Mouse (Mus musculus): ENCODE measurements at regions not wholly inside any gene's neighbourhood (a gene's known extent, or its start where the extent isn't known, plus 50 kb on each side); places are given as distances from the start of the nearest gene placed in this dataset.

DNA sequence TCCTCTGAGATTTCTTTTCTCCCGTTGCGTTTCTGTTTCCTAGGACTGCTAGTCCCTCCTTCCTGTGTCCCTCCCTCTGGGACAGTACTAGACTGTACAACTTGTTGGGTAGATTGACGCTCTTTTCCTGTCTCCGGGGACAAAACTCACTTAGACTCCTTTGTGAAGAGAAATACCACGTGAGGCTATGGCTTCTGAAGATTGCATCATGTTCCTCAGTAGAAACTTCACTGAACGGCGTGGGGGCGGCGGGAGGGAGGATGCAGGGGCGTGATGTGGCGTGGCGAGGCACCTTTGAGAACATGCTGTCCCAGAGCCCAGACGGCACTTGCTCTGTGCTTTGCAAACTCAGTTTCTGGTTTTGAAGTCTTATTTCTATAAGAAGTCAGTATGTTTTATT lies 78.5 kb downstream of the Spata18 start:
- Histone ChIP-seq H3K4me3 (ENCODE audit: insufficient read depth, low read length) (no peak overlapping the region), H3K27ac (ENCODE audit: insufficient read depth, low read length) (no peak overlapping the region), H3K4me1 (ENCODE audit: control insufficient read depth, insufficient read depth, low read length) (no peaks in the 10 kb centered on the region)
- TF ChIP-seq CTCF (IDR thresholded peaks at IDR 0.05; ENCODE audit: extremely low read depth, insufficient read depth, low read length) (no peak), POLR2A (IDR thresholded peaks at IDR 0.05; ENCODE audit: extremely low read depth, insufficient read depth, low read length) (no peak)

DNA sequence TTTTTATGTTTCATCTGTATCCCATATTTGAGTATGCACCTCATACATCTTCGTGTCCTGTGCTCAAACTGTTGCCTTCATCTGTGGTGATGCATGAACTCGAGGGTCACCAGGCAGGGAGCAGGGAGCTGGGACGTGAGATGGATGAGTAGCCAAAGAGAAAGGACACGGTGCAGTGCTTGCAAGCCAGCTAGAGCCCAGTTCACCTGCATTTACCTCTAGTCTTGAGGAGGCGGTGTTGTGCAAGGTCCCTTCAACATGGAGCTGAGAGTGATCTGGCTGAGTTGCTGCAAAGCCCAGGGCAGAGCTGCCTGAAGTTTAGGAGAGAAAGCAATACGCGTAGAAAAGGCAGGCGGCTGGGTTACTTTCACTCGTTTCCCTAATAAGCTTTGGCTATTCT lies 80.2 kb downstream of the Spata18 start:
- Histone ChIP-seq H3K27ac (ENCODE audit: insufficient read depth, low read length) (no peak overlapping the region), H3K4me1 (ENCODE audit: control insufficient read depth, insufficient read depth, low read length) (no peaks in the 10 kb centered on the region), H3K4me3 (ENCODE audit: insufficient read depth, low read length) (no peak overlapping the region)
- TF ChIP-seq POLR2A (IDR thresholded peaks at IDR 0.05; ENCODE audit: extremely low read depth, insufficient read depth, low read length) (no peak), CTCF (IDR thresholded peaks at IDR 0.05; ENCODE audit: extremely low read depth, insufficient read depth, low read length) (no peak)

- H3K27ac ChIP-seq (ENCODE audit: insufficient read depth, low read length) = no peak overlapping the region
- no peaks in the 10 kb centered on the region for H3K4me1 ChIP-seq (ENCODE audit: control insufficient read depth, insufficient read depth, low read length)
- no peak for TF ChIP-seq POLR2A (IDR thresholded peaks at IDR 0.05; ENCODE audit: extremely low read depth, insufficient read depth, low read length)
- H3K4me3 ChIP-seq (ENCODE audit: insufficient read depth, low read length) = no peak overlapping the region
These were observed 80.9 kb downstream of the Spata18 start for GRCm38 (mm10) chr5:73731991-73732565.

DNA sequence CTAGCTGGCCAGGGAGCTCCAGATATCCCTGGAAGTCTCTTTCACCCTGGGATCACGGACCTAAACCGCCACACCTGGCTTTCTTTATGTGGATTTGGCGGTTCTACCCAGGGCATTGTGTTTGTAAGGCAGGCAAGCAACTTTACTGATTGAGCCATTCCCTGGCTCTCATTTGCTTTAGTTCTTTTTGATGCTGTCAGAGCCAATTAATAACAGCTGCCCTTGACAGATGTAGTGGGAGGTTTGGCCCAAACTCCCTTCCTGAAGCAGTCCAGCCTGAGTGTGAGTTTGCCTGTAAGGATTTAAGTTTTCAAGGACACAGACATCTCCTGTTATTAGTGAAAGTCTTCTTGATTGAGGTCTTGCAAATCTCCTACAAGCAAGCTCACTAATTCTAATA lies 89.6 kb downstream of the Spata18 start:
- TF ChIP-seq POLR2A (IDR thresholded peaks at IDR 0.05; ENCODE audit: extremely low read depth, insufficient read depth, low read length) (no peak), CTCF (IDR thresholded peaks at IDR 0.05; ENCODE audit: extremely low read depth, insufficient read depth, low read length) (no peak)
- H3K4me3 ChIP-seq (ENCODE audit: insufficient read depth, low read length) = no peak overlapping the region

DNA sequence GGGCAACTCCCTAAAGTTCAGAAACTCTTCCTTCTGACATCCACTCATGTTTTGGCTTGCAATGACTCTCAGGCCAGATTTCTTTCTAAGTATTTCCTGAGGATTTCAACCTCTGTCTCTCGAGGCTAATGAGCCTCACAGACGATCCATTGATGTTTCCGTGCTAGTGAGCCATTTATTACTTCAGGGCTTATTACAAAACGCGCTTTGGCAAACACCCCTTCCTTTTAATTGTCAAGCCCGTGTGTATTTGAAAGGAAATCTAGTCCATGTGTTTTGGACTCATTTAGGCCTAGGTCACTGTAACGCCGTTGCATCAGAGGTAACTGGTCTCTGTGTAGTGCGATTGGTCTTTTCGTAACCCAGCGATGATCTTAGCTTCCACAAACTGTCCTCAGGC lies 90.3 kb downstream of the Spata18 start:
- no peak overlapping the region for H3K4me3 ChIP-seq (ENCODE audit: insufficient read depth, low read length)
- H3K4me1 ChIP-seq (ENCODE audit: control insufficient read depth, insufficient read depth, low read length) = no peaks in the 10 kb centered on the region
- TF ChIP-seq CTCF (IDR thresholded peaks at IDR 0.05; ENCODE audit: extremely low read depth, insufficient read depth, low read length) (no peak), POLR2A (IDR thresholded peaks at IDR 0.05; ENCODE audit: extremely low read depth, insufficient read depth, low read length) (no peak)
- H3K27ac ChIP-seq (ENCODE audit: insufficient read depth, low read length) = no peak overlapping the region

More for the DNA sequence above, 89.6 kb downstream of the Spata18 start:
- no peak overlapping the region for H3K27ac ChIP-seq (ENCODE audit: insufficient read depth, low read length)
- no peaks in the 10 kb centered on the region for H3K4me1 ChIP-seq (ENCODE audit: control insufficient read depth, insufficient read depth, low read length)

- H3K4me3 ChIP-seq (ENCODE audit: insufficient read depth, low read length) = no peak overlapping the region
- H3K4me1 ChIP-seq (ENCODE audit: control insufficient read depth, insufficient read depth, low read length) = no peaks in the 10 kb centered on the region
- no peak overlapping the region for H3K27ac ChIP-seq (ENCODE audit: insufficient read depth, low read length)
- TF ChIP-seq POLR2A (IDR thresholded peaks at IDR 0.05; ENCODE audit: extremely low read depth, insufficient read depth, low read length) (no peak), CTCF (IDR thresholded peaks at IDR 0.05; ENCODE audit: extremely low read depth, insufficient read depth, low read length) (no peak)
These were observed 92.8 kb downstream of the Spata18 start for GRCm38 (mm10) chr5:73743953-73744352.

- Histone ChIP-seq H3K4me3 (ENCODE audit: insufficient read depth, low read length) (no peak overlapping the region), H3K4me1 (ENCODE audit: control insufficient read depth, insufficient read depth, low read length) (peaks cover 2% of the 10 kb centered on the region), H3K27ac (ENCODE audit: insufficient read depth, low read length) (no peak overlapping the region)
- no peak for TF ChIP-seq CTCF (IDR thresholded peaks at IDR 0.05; ENCODE audit: extremely low read depth, insufficient read depth, low read length)
- no peak for TF ChIP-seq POLR2A (IDR thresholded peaks at IDR 0.05; ENCODE audit: extremely low read depth, insufficient read depth, low read length)
These were observed 98.6 kb downstream of the Spata18 start for GRCm38 (mm10) chr5:73749791-73750190.

GRCm38 (mm10) chr5:73752225-73752644 lies 101.1 kb downstream of the Spata18 start:
- Histone ChIP-seq H3K27ac (ENCODE audit: insufficient read depth, low read length) (no peak overlapping the region), H3K4me3 (ENCODE audit: insufficient read depth, low read length) (no peak overlapping the region), H3K4me1 (ENCODE audit: control insufficient read depth, insufficient read depth, low read length) (peaks cover 2% of the 10 kb centered on the region)
- no peak for TF ChIP-seq CTCF (IDR thresholded peaks at IDR 0.05; ENCODE audit: extremely low read depth, insufficient read depth, low read length)
- no peak for TF ChIP-seq POLR2A (IDR thresholded peaks at IDR 0.05; ENCODE audit: extremely low read depth, insufficient read depth, low read length)

DNA sequence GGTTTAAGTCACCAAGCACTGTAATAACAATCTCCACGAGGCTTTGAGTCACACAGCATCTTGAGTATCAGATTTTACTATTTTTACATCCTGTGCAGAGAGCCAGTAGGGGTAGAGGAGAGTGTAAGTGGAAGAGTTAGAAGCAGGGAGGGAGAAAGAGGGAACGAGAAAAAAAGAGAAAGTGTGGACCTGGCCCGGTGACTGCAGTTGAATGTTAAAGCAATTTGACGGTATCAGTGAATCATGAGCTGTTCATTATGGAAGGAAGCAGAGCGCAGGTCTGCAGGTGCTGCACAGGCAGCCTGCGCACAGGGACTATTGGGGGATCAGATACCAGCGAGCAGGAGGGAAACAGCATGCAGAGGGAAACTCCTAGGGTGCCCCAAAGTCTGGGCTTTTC lies 102.6 kb downstream of the Spata18 start:
- H3K4me1 ChIP-seq (ENCODE audit: control insufficient read depth, insufficient read depth, low read length) = peaks cover 2% of the 10 kb centered on the region
- TF ChIP-seq POLR2A (IDR thresholded peaks at IDR 0.05; ENCODE audit: extremely low read depth, insufficient read depth, low read length) (no peak), CTCF (IDR thresholded peaks at IDR 0.05; ENCODE audit: extremely low read depth, insufficient read depth, low read length) (no peak)
- no peak overlapping the region for H3K27ac ChIP-seq (ENCODE audit: insufficient read depth, low read length)
- no peak overlapping the region for H3K4me3 ChIP-seq (ENCODE audit: insufficient read depth, low read length)

DNA sequence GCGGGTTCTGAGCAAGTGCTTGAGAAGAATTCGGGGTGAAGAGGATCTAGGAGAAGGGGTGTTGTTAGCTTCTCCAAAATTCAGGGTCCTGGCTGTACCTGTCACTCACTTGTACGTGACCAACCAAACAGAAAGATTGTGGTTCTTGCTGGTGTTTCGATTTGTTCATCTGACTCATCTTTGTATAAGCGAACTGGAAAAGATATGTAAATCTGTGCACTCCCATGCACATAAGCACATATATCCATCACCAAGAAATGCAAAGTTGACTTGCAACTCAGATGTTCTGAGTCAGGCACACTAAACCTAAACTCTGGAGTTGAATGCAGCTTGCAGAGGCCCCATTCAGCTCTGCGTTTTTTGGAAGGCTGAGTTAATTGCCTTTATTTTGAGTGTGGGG lies 107.4 kb downstream of the Spata18 start:
- Histone ChIP-seq H3K27ac (ENCODE audit: insufficient read depth, low read length) (no peak overlapping the region), H3K4me3 (ENCODE audit: insufficient read depth, low read length) (no peak overlapping the region), H3K4me1 (ENCODE audit: control insufficient read depth, insufficient read depth, low read length) (no peaks in the 10 kb centered on the region; the same call in none of the 2 replicates)
- TF ChIP-seq CTCF (IDR thresholded peaks at IDR 0.05; ENCODE audit: extremely low read depth, insufficient read depth, low read length) = no peak
- TF ChIP-seq POLR2A (IDR thresholded peaks at IDR 0.05; ENCODE audit: extremely low read depth, insufficient read depth, low read length) = no peak
